Mouse (Mus musculus): Measurements from ENCODE around the gene Ssbp2.
A peak's percentile ranks its signal among the peaks of the same experiment; 100 is the strongest.

Gene Ssbp2

GRCm38 (mm10) chr13:91461711-91462351, 1.7 kb downstream of the Ssbp2 start:
- peak; percentile 93 for DNase-seq

- DNase-seq = no peak
Measured at GRCm38 (mm10) chr13:91462395-91462794, 2.3 kb downstream of the Ssbp2 start.

- DNase-seq = peak; percentile 82
Measured at GRCm38 (mm10) chr13:91462893-91463481, 2.9 kb downstream of the Ssbp2 start.

- DNase-seq = no peak
Measured at GRCm38 (mm10) chr13:91465002-91465715, 5.1 kb downstream of the Ssbp2 start.

GRCm38 (mm10) chr13:91471566-91471965, 11.5 kb downstream of the Ssbp2 start:
- DNase-seq = peak; percentile 82

GRCm38 (mm10) chr13:91471980-91472379, 11.9 kb downstream of the Ssbp2 start:
- peak; percentile 69 for DNase-seq

GRCm38 (mm10) chr13:91473527-91473926, 13.4 kb downstream of the Ssbp2 start:
- DNase-seq = peak; percentile 91

GRCm38 (mm10) chr13:91474027-91474426, 13.9 kb downstream of the Ssbp2 start:
- no peak for DNase-seq

GRCm38 (mm10) chr13:91475888-91476287, 15.8 kb downstream of the Ssbp2 start:
- DNase-seq = no peak

GRCm38 (mm10) chr13:91476596-91477100, 16.6 kb downstream of the Ssbp2 start:
- no peak for DNase-seq

- peak; percentile 97 for DNase-seq
Measured at GRCm38 (mm10) chr13:91478011-91478410, 17.9 kb downstream of the Ssbp2 start.

GRCm38 (mm10) chr13:91484303-91484702, 24.2 kb downstream of the Ssbp2 start:
- no peak for DNase-seq

GRCm38 (mm10) chr13:91492133-91492532, 32.0 kb downstream of the Ssbp2 start:
- DNase-seq = peak; percentile 91

- DNase-seq = no peak
Measured at GRCm38 (mm10) chr13:91497055-91497454, 37.0 kb downstream of the Ssbp2 start.

- DNase-seq = no peak
Measured at GRCm38 (mm10) chr13:91501735-91502134, 41.7 kb downstream of the Ssbp2 start.

- DNase-seq = no peak
Measured at GRCm38 (mm10) chr13:91502642-91503373, 42.7 kb downstream of the Ssbp2 start.

GRCm38 (mm10) chr13:91508991-91509390, 48.9 kb downstream of the Ssbp2 start:
- DNase-seq = no peak

GRCm38 (mm10) chr13:91509467-91509866, 49.4 kb downstream of the Ssbp2 start:
- peak; percentile 88 for DNase-seq

GRCm38 (mm10) chr13:91514979-91515378, 54.9 kb downstream of the Ssbp2 start:
- DNase-seq = no peak

- no peak for DNase-seq
Measured at GRCm38 (mm10) chr13:91520073-91520750, 60.1 kb downstream of the Ssbp2 start.

- no peak for DNase-seq
Measured at GRCm38 (mm10) chr13:91520968-91521367, 60.9 kb downstream of the Ssbp2 start.

- no peak for DNase-seq
Measured at GRCm38 (mm10) chr13:91526058-91526457, 66.0 kb downstream of the Ssbp2 start.

GRCm38 (mm10) chr13:91529821-91530220, 69.7 kb downstream of the Ssbp2 start:
- no peak for DNase-seq

Data from heart, adult 11 months (tissue).